Mouse (Mus musculus) spleen, adult 18-20 months (tissue): ENCODE data around the gene Gm3415.
"Not testable (repeated sequence)": the region's sequence is repeated elsewhere in the genome, so short reads cannot be mapped to it uniquely, and the experiment has no call there.

Experiments used
- DNase-seq, 2 experiments: peaks; one replicate each; pipeline ENCODE4 v3.0.0; 2022; ENCODE audit warnings: mixed read lengths in 2 of 2

Gene Gm3415

GRCm38 (mm10) chr5:146555836-146556235 is at the start of gene Gm3415:
Gm3415 (plus strand) TSS chr5:146556136.
- DNase-seq = not testable (repeated sequence)

GRCm38 (mm10) chr5:146513823-146514222 is 42.1 kb upstream of the Gm3415 start, which contains the start of gene Gm3402:
Gm3402 (plus strand) TSS chr5:146514123.
- not testable (repeated sequence) for DNase-seq

GRCm38 (mm10) chr5:146525501-146525900 is 30.4 kb upstream of the Gm3415 start, which contains the start of gene Gm3404:
Gm3404 (plus strand) TSS chr5:146525801.
- not testable (repeated sequence) for DNase-seq

GRCm38 (mm10) chr5:146537347-146537746 is 18.6 kb upstream of the Gm3415 start, which contains the start of gene Gm3409:
Gm3409 (plus strand) TSS chr5:146537647.
- not testable (repeated sequence) for DNase-seq

GRCm38 (mm10) chr5:146564259-146564658 is 8.3 kb downstream of the Gm3415 start:
- no peak for DNase-seq

- DNase-seq = peak in 1 of 2 experiments; percentile 13
These were observed 11.1 kb downstream of the Gm3415 start for GRCm38 (mm10) chr5:146567054-146567453.

GRCm38 (mm10) chr5:146570179-146570578 is 14.2 kb downstream of the Gm3415 start:
- DNase-seq = not testable (repeated sequence)

GRCm38 (mm10) chr5:146571830-146572734 is 16.1 kb downstream of the Gm3415 start:
- not testable (repeated sequence) for DNase-seq

- DNase-seq = not testable (repeated sequence)
These were observed 16.8 kb downstream of the Gm3415 start for GRCm38 (mm10) chr5:146572735-146573042.

GRCm38 (mm10) chr5:146576668-146577067 is 20.7 kb downstream of the Gm3415 start:
- no peak for DNase-seq

- no peak for DNase-seq
These were observed 28.2 kb downstream of the Gm3415 start for GRCm38 (mm10) chr5:146584156-146584477.

GRCm38 (mm10) chr5:146584478-146585306 is 28.8 kb downstream of the Gm3415 start, which contains the start of gene Gpr12:
Gpr12 (minus strand) TSS chr5:146585239.
- no peak for DNase-seq

GRCm38 (mm10) chr5:146585307-146585651 is 29.3 kb downstream of the Gm3415 start:
- no peak for DNase-seq

GRCm38 (mm10) chr5:146586357-146587070 is 30.6 kb downstream of the Gm3415 start:
- no peak for DNase-seq

GRCm38 (mm10) chr5:146590987-146591386 is 35.1 kb downstream of the Gm3415 start:
- DNase-seq = no peak

GRCm38 (mm10) chr5:146591636-146592035 is 35.7 kb downstream of the Gm3415 start:
- no peak for DNase-seq

GRCm38 (mm10) chr5:146592580-146592979 is 36.6 kb downstream of the Gm3415 start:
- DNase-seq = no peak

GRCm38 (mm10) chr5:146596612-146597502 is 40.9 kb downstream of the Gm3415 start:
- DNase-seq = no peak

- no peak for DNase-seq
These were observed 41.6 kb downstream of the Gm3415 start for GRCm38 (mm10) chr5:146597503-146597874.

- DNase-seq = no peak
These were observed 42.5 kb downstream of the Gm3415 start for GRCm38 (mm10) chr5:146598215-146599119.

- not testable (repeated sequence) for DNase-seq
These were observed 43.3 kb downstream of the Gm3415 start for GRCm38 (mm10) chr5:146599216-146599615.
